Mouse (Mus musculus) forebrain, embryonic 14.5 days (tissue): ENCODE results near the gene Tmem175. TPM values are rescaled to one million over a fixed set of nuclear protein-coding genes. Genes with fewer than 3 reads are reported as not detected.
A peak's percentile ranks its signal among the peaks of the same experiment; 100 is the strongest.

ENCODE experiments used
- ATAC-seq: fragments of 200-750 bp; cut with Nextera tagmentation; 2 replicates; pipeline ENCODE4 v1.8.0; 2017; ENCODE audit warnings: mild to moderate bottlenecking, moderate library complexity
- DNase-seq: peaks from one replicate; pipeline ENCODE4 v3.0.0-alpha.2; 2015; ENCODE audit warnings: low spot score
- H3K27ac ChIP-seq: fragments of 300-500 bp; sonication (generic); 2 replicates; pipeline ENCODE4 v1.5.1; 2014; ENCODE audit warnings: low read depth, mild to moderate bottlenecking, control low read depth, low read length, moderate library complexity
- H3K27me3 ChIP-seq: fragments of 300-500 bp; sonication (generic); replicated peaks from 2 replicates; pipeline ENCODE4 v1.6.1; 2014; ENCODE audit warnings: low read length, control low read depth, mixed read lengths; ENCODE audit not compliant: control insufficient read depth, insufficient read depth
- H3K36me3 ChIP-seq: fragments of 300-500 bp; sonication (generic); 2 replicates; pipeline ENCODE4 v1.6.1; 2014; ENCODE audit warnings: low read length, control low read depth; ENCODE audit not compliant: control insufficient read depth, insufficient read depth
- H3K4me1 ChIP-seq: fragments of 300-500 bp; sonication (generic); 2 replicates; pipeline ENCODE4 v1.6.1; 2014; ENCODE audit warnings: antibody characterized with exemption, low read length, control low read depth; ENCODE audit not compliant: control insufficient read depth, insufficient read depth
- H3K4me2 ChIP-seq: fragments of 300-500 bp; sonication (generic); 2 replicates; pipeline ENCODE4 v1.6.1; 2014; ENCODE audit warnings: mild to moderate bottlenecking, control low read depth, low read length
- H3K4me3 ChIP-seq: fragments of 300-500 bp; sonication (generic); 2 replicates; pipeline ENCODE4 v1.5.1; 2014; ENCODE audit warnings: low read depth, low read length, control low read depth
- H3K9ac ChIP-seq: fragments of 300-500 bp; sonication (generic); 2 replicates; pipeline ENCODE4 v1.6.1; 2014; ENCODE audit warnings: mild to moderate bottlenecking, low read length, control low read depth, moderate library complexity
- H3K9me3 ChIP-seq: fragments of 300-500 bp; sonication (generic); replicated peaks from 2 replicates; pipeline ENCODE4 v1.6.1; 2016; ENCODE audit warnings: low read length, control low read depth, mixed read lengths; ENCODE audit not compliant: control insufficient read depth
- WGBS: fragments of 180-500 bp; shearing (Covaris S2); extraction: QIAGEN DNeasy Blood & Tissue Kit; methylation state at CpG from one replicate; pipeline ENCODE4 v1.1.7; 2014; 5-methylcytosine and 5-hydroxymethylcytosine counted together
- polyA plus RNA-seq: library from polyadenylated mRNA; unstranded; fragments of >200 nt; fragmentation: Nextera tagmentation; extraction: Ambion mirVana; gene quantifications from 2 replicates; pipeline ENCODE4 v1.2.1, GENCODE M21; 2014

The Tmem175 gene
- polyA plus RNA-seq = 29.4 and 32.3 TPM in 2 replicates

DNA sequence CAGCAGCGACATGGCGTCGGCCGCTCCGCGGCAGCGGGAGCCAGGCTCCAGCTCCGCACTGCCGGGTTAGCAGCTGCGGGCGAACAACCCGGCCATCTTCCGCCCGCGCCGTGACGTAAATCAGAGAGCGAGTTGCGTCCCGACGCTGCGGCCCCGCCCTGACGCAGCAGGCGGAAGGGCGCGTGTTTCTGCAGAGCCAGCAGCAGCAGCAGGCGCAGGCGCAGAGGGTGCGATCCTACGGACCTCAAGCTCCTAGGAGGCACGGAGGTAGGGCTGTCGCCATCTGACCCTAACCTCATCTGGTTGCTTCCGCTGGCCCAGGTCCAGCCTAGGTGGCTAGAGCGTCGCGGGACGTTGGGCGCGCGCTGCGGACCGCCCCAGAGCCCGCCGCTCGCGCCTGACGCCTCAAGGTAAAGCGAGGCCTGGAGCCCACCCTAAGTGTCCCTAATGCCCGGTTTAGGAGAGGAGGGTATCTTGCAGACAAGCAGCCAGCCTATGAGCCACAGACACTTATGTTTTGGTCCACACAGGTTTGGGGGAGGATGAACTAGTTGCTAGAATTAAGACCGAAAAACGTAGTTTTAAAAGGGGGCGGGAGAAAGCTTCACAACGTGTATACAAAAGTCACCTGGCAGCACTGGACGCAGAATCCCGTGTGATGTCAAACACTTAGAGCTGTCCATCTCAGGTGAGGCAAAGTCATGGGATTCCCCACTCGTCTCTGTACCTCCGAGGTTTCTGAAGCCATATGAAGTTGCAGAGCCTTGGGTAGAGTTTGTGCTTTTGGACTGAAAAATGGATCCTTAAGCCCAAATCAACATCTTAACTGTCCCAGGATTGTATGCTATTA lies at the start of gene Tmem175, which contains the start of gene Gak:
Gene Tmem175 (plus strand): TSS at position 137 of the 850 bp plus-strand sequence.
Gene Gak (minus strand): TSS at position 122 of the 850 bp plus-strand sequence.
- H3K9ac ChIP-seq = peak within 1 kb of the TSS; percentile 93
- no peaks in the 10 kb centered on the region for H3K9me3 ChIP-seq
- peak within 1 kb of the TSS; percentile 90 for H3K4me2 ChIP-seq
- no peaks in the 10 kb centered on the region for H3K36me3 ChIP-seq
- under 1% methylated on average over 58 of the region's 58 CpGs for WGBS
- no peaks in the 10 kb centered on the region for H3K27me3 ChIP-seq
- DNase-seq (peak; percentile 98), ATAC-seq (peak; percentile 98)
- H3K27ac ChIP-seq = peak within 1 kb of the TSS; percentile 89
- peaks cover 18% of the 10 kb centered on the region for H3K4me1 ChIP-seq
- peak within 1 kb of the TSS; percentile 87 for H3K4me3 ChIP-seq

DNA sequence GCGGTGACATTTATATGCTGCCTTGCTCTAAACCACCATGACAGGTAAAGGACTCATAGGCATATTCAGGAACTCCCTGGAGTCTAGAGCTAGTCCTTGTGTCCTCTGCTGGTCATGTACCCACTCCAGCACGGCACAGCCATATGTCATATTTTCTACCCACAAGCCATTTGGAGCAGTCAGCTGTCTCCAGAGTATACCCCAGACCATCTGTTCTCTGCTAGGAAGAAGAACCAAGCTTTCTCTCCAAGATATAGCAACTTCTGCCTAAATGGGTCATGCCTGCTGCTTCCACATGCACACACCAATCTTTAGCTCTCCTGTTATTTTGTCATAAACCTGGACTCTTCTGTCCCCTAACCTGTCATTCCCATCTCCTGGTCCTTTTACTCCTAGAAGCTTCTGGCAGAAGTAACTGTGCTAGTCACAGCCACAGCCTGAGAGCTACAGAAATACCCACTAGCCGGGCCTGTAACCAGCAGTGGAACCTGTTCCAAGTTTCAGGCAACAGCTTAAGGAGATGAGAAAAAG lies 48.1 kb upstream of the Tmem175 start:
- Histone ChIP-seq H3K9me3 (no peaks in the 10 kb centered on the region), H3K4me2 (no peak overlapping the region), H3K27ac (0 out of 2 replicates have a peak overlapping the region, but pooled peaks have one; percentile 9), H3K27me3 (no peaks in the 10 kb centered on the region), H3K36me3 (peaks cover 80% of the 10 kb centered on the region), H3K4me3 (no peak overlapping the region), H3K9ac (no peak overlapping the region), H3K4me1 (no peaks in the 10 kb centered on the region)
- no peak for ATAC-seq
- WGBS = 91% methylated on average over 3 of the region's 3 CpGs
- no peak for DNase-seq

DNA sequence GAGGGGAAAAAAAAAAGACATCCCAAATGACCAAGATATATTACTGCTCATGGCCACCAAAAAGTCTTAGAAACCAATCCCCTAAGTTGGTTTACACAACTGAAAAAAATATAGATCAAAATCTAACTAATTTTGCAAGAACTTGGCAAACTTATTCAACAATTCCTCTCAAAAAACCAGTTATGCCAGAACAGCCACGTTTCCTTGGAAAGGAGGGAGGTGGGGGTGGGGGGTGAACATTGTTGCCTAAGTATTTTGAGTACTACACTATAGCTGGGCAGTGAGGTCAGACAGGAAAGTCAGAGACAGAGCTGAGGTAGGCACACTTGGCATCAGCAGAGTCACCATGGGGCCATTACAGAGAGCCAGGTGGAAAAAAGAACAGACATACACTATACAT lies 29.6 kb upstream of the Tmem175 start:
- no peak overlapping the region for H3K4me3 ChIP-seq
- DNase-seq (no peak), ATAC-seq (no peak)
- 84% methylated on average over 1 of the region's 1 CpGs for WGBS
- no peak overlapping the region for H3K4me2 ChIP-seq
- no peak overlapping the region for H3K9ac ChIP-seq
- no peaks in the 10 kb centered on the region for H3K9me3 ChIP-seq
- peaks cover 96% of the 10 kb centered on the region for H3K36me3 ChIP-seq
- H3K27me3 ChIP-seq = no peaks in the 10 kb centered on the region
- H3K4me1 ChIP-seq = no peaks in the 10 kb centered on the region
- no peak overlapping the region for H3K27ac ChIP-seq

DNA sequence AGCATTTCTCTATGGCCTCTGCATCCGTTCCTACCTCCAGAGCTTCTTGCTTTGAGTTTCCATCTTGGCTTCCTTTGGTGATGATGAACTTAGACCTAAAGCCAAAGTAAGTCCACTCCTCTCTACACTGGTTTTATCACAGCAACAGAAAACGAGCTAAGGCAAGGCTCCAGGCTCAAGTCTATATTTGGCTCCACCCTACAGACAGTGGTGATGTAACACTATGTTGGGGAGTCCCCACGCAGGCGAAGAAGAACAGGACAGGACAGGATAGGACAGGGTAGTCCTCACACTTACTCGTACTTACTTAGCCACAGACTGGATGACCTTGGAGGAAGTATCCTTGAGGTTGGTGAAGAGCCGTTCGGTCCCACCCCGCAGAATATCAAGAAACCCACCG lies 27.0 kb upstream of the Tmem175 start:
- Histone ChIP-seq H3K27me3 (no peaks in the 10 kb centered on the region), H3K9me3 (no peaks in the 10 kb centered on the region), H3K4me2 (no peak overlapping the region), H3K9ac (no peak overlapping the region), H3K4me3 (no peak overlapping the region), H3K36me3 (peaks cover 96% of the 10 kb centered on the region), H3K4me1 (no peaks in the 10 kb centered on the region), H3K27ac (no peak overlapping the region)
- ATAC-seq = no peak
- 95% methylated on average over 9 of the region's 9 CpGs for WGBS
- no peak for DNase-seq

DNA sequence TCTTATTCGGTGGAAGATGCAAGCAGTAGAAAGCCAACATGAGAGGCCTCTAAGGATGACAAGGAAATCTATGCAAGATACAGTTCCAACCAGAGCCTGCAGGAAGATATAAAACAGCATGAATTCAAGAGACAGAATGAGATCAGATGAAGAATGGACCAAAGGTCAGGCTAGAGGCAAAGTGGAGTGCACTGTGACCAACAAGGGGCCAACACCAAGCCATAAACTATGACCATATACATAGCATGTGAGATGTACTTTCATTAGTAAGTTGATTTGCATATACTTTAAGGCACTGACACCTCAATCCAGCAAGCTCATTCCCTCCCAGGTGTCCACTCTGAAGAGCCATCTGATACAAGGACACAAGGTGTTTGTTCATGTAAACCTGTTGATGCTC lies 19.1 kb upstream of the Tmem175 start:
- no peak overlapping the region for H3K9ac ChIP-seq
- DNase-seq (no peak), ATAC-seq (no peak)
- no peaks in the 10 kb centered on the region for H3K4me1 ChIP-seq
- no peak overlapping the region for H3K4me2 ChIP-seq
- H3K9me3 ChIP-seq = no peaks in the 10 kb centered on the region
- 86% methylated on average over 1 of the region's 1 CpGs for WGBS
- H3K27ac ChIP-seq = no peak overlapping the region
- H3K36me3 ChIP-seq = peaks cover 92% of the 10 kb centered on the region
- H3K4me3 ChIP-seq = no peak overlapping the region
- H3K27me3 ChIP-seq = no peaks in the 10 kb centered on the region

DNA sequence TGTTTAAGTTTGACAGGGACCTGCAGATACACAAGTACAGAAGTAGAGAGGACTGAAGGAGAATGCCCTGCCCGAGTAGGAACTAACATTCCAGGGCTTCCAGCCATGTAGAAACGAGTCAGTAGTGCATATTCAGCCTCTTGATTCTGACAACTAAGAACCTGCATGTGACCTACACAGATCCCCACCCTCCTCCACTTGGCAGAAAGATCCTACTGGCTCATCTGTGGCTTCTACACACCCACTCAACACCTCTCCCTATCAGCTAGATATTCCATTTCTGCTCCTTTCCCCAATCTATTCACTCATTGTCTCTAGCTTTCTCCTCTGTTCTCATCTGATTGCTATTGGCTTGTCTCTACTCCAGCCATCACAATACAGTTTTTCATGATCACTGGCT lies 7.7 kb upstream of the Tmem175 start:
- Histone ChIP-seq H3K27me3 (no peaks in the 10 kb centered on the region), H3K9ac (no peak overlapping the region), H3K27ac (no peak overlapping the region), H3K4me2 (no peak overlapping the region), H3K4me3 (no peak overlapping the region), H3K4me1 (no peaks in the 10 kb centered on the region), H3K9me3 (no peaks in the 10 kb centered on the region), H3K36me3 (peaks cover 59% of the 10 kb centered on the region)
- WGBS = 80% methylated on average over 2 of the region's 2 CpGs
- DNase-seq = no peak
- no peak for ATAC-seq

DNA sequence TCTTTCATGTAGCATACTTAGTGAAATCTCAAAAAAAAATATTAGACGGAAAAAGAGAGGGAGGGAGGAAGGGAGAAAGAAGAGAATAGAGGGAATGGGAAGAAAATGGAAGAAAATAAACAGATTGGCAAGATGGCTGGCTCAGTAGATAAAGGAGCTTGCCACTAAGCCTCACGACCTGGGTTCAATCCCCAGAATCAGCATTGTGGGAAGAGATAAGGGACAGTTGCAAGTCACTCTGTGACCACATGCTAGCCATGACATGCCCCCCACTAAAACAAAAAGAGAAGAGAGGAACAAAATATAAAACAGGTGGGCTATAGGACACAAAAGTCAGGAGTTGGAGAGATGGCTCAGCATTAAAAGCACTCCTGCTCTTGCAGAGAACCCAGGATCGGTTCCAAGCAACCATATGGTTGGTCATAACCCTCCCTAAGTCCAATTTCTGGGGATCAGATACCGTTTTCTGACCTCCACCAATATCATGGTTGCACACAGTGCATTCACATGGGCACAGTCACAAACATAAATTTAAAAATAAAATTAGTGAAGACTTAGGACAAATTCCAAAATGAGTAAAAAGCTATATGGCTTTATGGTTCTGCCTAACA lies 3.4 kb upstream of the Tmem175 start:
- Histone ChIP-seq H3K27me3 (no peaks in the 10 kb centered on the region), H3K9me3 (no peaks in the 10 kb centered on the region), H3K9ac (no peak overlapping the region), H3K4me1 (peaks cover 18% of the 10 kb centered on the region), H3K4me3 (no peak overlapping the region), H3K27ac (no peak overlapping the region), H3K36me3 (peaks cover 32% of the 10 kb centered on the region), H3K4me2 (no peak overlapping the region)
- ATAC-seq (no peak), DNase-seq (no peak)
- 81% methylated on average over 4 of the region's 4 CpGs for WGBS

DNA sequence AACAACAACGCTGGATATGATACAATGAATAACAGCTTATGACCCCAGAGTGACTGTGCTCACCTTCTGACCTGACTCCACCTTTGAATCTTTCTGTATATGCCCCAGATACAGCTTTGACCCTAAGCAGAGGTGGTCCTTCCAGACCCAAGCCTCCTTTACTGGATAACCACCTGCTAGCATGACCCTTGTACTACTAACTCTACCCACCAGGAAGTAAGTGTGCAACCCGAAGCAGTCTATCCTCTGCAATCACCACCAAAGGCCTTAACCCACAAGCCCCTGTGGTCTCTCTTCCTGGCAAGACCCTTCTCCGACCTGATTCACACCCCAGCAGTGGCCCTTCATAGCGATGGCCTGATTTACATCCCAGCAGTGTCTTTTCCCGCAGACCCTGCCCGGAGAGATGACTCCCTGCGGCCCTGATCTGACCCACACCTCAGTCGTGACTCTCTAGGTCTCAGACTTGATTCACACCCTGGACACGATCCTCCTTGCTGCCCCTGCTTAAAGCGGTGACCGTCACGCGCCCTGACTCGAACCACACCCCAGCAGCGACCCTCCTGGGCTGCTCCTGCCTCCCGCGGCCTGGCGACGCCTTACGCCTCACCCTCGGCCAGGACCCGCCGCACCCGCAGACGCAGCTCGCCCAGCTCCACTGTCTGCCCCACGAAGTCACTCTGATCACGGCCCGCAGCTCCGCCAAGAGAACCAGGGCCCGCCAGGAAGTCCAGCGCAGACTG lies 508 bp upstream of the Tmem175 start:
- Histone ChIP-seq H3K27me3 (no peaks in the 10 kb centered on the region), H3K36me3 (peaks cover 7% of the 10 kb centered on the region), H3K4me1 (peaks cover 18% of the 10 kb centered on the region), H3K9ac (peak overlapping the region; percentile 93), H3K4me2 (peak overlapping the region; percentile 90), H3K4me3 (peak overlapping the region; percentile 87), H3K9me3 (no peaks in the 10 kb centered on the region), H3K27ac (peak overlapping the region; percentile 89)
- peak; percentile 84 for ATAC-seq
- 2% methylated on average over 32 of the region's 32 CpGs for WGBS
- DNase-seq = no peak
